Mouse (Mus musculus): ENCODE measurements around the gene Slc16a7.

GRCm38 (mm10) chr10:125375526-125375925 lies 13.7 kb downstream of the Slc16a7 start:
- TF ChIP-seq CTCF (IDR thresholded peaks at IDR 0.05; ENCODE audit: low read depth, low read length), result no peak
- TF ChIP-seq POLR2A (IDR thresholded peaks at IDR 0.05; ENCODE audit: extremely low read depth, insufficient read depth, low read length), result no peak
